Mouse (Mus musculus): ENCODE measurements around the gene Ece2.
A peak's percentile ranks its signal among the peaks of the same experiment; 100 is the strongest.
"Not testable (repeated sequence)": the region's sequence is repeated elsewhere in the genome, so short reads cannot be mapped to it uniquely, and the experiment has no call there.

The Ece2 gene

DNA sequence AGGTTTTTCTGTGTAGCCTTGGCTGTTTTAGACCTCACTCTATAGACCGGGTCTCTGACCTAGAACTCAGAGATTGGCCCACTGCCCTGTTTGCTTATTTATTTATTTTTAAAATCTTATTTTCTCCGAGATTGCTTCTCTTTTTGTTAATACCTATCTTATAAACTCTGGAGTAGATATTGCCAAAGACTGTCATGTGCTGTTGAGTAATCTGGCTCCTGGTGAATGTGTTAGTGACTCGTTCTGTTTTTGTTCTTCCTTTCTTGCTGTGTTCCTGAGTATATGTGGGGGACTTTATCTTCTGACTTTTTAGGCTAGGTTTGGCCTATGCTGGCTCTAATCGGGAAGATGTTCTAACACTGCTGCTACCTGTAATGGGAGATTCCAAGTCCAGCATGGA is 28.0 kb downstream of the Ece2 start:
- TF ChIP-seq GATA4 (IDR thresholded peaks at IDR 0.05; ENCODE audit: insufficient replicate concordance, low read length) = no peak

DNA sequence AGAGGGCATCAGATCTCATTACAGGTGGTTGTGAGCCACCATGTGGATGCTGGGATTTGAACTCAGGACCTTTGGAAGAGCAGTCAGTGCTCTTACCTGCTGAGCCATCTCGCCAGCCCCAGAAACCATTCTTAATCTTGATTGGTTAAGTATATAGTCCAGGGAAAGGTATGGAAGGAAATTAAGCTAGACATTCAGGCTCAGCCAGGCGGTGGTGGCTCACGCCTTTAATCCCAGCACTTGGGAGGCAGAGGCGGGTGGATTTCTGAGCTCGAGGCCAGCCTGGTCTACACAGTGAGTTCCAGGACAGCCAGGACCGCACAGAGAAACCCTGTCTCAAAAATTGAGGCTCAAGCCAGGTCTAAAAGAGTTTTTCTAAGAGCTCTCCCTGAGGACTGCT is 38.4 kb downstream of the Ece2 start, which contains the start of gene Eif4g1:
Gene Eif4g1, plus strand, starts transcription at position 301 of the 400 bp plus-strand sequence.
- TF ChIP-seq GATA4 (IDR thresholded peaks at IDR 0.05; ENCODE audit: insufficient replicate concordance, low read length) = not testable (repeated sequence)

DNA sequence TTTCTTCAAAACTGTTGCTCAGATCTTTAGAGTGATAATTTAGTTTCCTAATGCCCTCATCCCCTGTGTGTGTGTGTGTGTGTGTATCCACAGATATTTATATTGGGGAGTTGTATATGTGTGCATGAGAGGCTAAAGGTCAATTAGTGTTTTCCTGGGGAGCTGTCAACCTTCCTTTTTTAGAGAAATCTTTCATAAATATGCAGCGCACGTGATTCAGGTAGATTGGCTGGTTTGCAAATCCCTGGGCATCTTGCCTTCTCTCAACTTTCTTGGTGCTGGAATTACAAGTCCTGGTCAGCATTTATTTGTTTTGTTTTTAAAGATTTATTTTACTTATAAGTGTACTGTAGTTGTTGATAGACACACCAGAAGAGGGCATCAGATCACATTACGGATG is 40.7 kb downstream of the Ece2 start:
- no peak for TF ChIP-seq GATA4 (IDR thresholded peaks at IDR 0.05; ENCODE audit: insufficient replicate concordance, low read length)

DNA sequence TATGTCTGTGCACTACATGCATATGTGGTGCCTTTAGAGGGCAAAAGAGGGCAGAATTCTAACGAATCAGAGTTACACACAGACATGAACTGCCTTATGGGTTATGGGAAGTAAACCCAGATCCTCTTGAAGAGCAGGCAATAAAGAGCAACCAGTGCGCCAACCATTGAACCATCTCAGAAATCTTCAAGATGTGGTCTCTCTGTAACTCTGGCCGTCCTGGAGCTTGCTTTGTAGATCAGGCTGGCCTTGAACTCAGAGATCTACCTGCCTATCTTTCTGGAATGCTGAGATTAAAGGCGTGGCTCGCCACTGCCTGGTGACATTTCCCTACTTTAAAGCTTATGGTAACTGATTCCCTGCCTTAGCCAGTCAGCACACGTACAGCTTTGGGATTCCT is 42.3 kb downstream of the Ece2 start:
- TF ChIP-seq GATA4 (IDR thresholded peaks at IDR 0.05; ENCODE audit: insufficient replicate concordance, low read length) = no peak

DNA sequence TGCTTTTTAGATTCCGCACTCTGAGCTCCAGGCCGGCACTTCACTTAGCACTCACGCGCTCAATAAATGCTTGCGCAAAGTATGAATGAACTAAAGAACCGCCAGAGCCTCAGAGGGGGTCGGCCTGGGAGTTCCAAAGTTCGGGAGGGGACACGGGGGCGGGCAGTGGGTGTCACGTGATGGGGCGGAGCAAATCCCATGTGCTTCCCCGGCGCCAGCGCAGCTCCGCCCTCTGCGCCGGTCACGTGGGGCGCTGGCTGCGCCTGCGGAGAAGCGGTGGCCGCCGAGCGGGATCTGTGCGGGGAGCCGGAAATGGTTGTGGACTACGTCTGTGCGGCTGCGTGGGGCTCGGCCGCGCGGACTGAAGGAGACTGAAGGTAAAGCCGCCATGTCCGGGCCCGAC is 42.9 kb downstream of the Ece2 start:
- no peak for TF ChIP-seq GATA4 (IDR thresholded peaks at IDR 0.05; ENCODE audit: insufficient replicate concordance, low read length)

DNA sequence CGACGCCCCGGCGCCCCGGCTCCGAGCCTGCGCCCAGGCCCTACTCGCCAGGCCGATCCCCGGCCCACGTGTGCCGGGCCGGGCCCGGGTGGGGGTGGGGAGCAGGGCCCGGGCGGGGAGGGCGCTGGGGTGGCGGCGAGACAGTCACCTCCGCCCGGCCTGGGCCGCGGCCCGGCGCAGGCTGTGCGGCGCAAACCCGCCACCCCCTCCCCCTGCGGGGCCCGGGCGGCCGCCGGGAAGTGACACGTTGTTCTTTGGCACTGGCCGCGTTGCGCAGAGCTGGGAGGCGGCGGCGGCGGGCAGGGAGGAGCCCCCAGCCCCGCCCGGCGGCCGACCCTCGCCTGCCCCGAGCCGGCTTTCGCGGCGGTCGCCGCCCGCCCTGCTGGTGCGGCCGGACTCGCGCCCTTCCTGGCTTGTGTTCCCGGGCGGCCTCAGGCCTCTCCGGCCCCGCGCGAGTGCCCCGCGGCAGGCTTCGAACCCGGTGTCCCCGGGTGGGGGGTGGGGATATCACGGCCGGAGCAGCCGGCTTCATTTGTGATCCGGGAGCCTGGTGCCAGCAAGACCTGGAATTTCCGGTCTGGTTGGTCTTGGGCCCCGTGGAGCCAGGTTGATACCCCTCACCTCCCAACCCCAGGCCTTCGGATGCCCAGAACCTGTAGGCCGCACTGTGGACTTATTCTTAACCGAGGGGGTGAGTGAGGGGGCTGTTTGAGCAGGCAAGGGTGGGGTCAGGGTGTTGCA is 43.5 kb downstream of the Ece2 start:
- no peak for TF ChIP-seq GATA4 (IDR thresholded peaks at IDR 0.05; ENCODE audit: insufficient replicate concordance, low read length)

DNA sequence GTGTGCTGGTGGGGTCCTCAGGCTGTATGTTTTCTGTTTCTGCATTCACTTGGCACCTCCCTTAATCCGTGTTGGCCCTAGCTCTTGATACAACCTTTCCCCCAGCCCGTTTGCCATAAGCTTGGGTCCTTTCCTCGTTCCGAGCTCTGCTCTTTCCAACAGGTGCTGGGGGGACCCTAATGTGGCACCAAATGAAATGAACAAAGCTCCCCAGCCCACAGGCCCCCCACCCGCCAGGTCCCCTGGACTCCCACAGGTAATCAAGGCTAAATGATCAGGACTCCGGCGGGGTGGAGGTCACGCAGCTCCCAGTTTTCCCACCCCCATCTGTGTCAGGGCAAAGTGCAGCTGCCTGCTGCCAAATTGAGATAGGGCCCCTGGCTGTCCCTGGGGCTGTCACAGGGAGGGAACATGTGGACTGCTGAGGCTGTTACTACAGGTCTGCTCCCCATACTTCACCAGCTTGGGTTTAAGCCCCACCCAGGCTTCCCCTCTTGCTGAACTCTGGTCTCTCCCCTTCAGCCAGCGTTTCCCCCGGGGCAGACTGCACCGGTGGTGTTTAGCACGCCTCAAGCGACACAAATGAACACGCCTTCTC is 44.2 kb downstream of the Ece2 start:
- peak; percentile 31; the same call in 1 of the 2 replicates for TF ChIP-seq GATA4 (IDR thresholded peaks at IDR 0.05; ENCODE audit: insufficient replicate concordance, low read length)

DNA sequence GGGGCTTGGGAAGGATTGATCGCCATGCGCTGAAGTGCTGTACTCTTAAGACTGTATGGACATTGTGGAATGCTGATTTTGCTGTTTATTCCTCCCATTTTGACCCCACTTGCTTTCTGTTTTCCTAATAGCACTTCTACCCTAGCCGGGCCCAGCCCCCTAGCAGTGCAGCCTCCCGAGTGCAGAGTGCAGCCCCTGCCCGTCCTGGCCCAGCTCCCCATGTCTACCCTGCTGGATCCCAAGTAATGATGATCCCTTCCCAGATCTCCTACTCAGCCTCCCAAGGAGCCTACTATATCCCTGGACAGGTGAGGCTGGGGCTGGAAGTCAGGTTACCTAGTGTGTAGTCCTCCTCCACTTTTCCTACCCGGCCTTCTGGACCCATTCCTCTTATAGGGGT is 45.6 kb downstream of the Ece2 start:
- TF ChIP-seq GATA4 (IDR thresholded peaks at IDR 0.05; ENCODE audit: insufficient replicate concordance, low read length) = no peak

DNA sequence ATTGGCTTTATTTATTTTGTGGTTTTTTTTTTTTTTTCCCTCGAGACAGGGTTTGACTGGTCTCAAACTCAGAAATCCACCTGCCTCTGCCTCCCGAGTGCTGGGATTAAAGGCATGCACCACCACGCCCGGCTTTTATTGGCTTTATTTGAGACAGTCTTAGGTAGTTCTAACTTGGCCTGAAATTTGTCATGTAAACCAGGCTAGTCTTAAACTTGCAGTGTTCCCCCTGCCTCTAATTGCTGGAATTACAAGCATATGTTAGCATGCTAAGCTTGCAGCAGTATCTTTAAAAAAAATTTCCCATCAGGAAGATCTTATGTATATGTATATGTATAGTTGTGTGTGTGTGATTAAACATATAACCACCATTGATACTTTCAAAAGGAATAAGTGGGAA is 47.1 kb downstream of the Ece2 start:
- TF ChIP-seq GATA4 (IDR thresholded peaks at IDR 0.05; ENCODE audit: insufficient replicate concordance, low read length) = no peak

DNA sequence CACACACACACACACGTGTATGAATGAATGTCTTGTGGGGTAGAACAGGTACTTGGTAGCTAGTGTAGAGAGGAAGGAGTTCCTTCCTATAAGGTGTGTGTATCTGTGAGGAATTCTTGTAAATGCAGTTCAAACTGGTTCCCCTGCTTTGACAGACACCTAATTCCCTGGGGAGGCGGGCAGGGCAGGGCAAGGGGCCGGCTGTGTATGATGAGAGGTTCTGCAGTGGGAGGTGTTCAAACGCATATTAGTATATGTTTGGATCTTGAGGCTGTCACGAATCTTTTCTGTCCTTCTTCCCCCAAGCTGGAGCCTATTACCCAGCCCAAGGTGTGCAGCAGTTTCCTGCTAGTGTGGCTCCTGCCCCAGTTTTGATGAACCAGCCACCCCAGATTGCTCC is 47.8 kb downstream of the Ece2 start:
- TF ChIP-seq GATA4 (IDR thresholded peaks at IDR 0.05; ENCODE audit: insufficient replicate concordance, low read length) = no peak

DNA sequence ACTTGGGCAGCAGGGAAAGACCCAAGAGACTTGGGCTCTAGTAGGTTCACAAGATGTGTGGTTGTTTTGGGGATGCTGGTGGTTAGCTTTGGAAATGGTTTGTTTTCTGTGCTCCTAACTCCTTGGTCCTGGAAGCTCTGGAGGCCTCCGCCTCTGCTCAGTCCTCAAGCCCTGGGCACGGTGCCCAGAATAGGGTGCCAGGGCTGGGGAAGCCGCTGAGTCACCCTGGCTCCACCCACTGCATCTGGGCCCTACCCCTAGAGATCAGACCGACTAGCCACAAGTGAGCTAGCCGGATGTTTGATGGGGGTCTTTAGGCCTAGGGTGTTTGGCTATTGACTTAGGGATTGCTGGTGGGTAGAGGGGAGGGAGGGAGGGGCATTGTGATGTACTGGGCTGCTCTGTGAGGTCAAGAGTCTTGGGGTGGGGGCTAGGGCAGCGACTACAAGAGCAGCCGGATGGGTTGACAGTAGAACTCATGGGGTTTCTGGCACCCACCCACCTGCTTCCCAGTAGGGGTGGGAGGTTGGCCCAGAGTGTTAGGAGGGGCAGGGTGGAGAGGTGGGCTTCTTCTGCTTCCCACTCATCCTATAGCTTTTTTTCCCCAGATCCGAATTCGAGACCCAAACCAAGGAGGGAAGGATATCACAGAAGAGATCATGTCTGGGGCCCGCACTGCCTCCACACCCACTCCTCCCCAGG is 48.5 kb downstream of the Ece2 start:
- no peak for TF ChIP-seq GATA4 (IDR thresholded peaks at IDR 0.05; ENCODE audit: insufficient replicate concordance, low read length)

DNA sequence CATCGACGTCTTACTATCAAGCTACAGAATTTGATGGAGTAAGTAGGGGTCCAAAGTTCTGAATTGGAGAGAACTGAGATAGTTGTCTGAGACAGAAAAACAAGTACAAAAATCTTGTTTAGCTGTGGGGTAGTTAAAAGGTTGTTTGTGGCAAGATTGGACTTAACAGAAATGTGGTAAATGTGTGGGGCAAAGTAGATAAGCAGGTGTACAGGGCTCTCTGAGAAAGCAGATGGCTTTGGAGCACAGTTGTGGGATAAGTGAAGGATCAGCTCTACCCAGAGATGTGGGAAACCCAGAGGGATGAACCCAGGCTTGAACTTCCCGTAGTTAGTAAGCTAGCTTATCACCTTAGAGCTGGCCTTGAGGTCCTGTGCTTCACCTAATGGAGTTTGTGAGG is 61.1 kb downstream of the Ece2 start:
- TF ChIP-seq GATA4 (IDR thresholded peaks at IDR 0.05; ENCODE audit: insufficient replicate concordance, low read length) = no peak

DNA sequence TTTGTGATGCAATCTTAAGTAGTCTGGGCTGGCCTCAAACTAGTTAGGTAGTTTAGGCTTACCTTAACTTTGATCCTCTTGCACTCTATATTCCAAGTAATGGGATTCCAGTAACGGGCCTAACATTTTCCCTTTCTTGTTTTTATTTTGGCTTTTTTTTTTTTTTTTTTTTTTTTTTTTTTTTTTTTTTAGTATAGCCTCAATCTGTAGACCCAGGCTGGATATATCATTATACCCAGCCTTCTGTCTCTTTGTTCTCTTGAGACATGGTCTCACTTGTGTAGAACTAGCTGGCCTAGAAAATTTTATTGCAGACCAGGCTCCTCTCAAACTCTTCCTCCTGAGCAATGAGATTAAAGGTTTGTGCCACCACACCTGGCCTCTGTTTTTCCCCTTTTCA is 62.0 kb downstream of the Ece2 start:
- no peak for TF ChIP-seq GATA4 (IDR thresholded peaks at IDR 0.05; ENCODE audit: insufficient replicate concordance, low read length)

DNA sequence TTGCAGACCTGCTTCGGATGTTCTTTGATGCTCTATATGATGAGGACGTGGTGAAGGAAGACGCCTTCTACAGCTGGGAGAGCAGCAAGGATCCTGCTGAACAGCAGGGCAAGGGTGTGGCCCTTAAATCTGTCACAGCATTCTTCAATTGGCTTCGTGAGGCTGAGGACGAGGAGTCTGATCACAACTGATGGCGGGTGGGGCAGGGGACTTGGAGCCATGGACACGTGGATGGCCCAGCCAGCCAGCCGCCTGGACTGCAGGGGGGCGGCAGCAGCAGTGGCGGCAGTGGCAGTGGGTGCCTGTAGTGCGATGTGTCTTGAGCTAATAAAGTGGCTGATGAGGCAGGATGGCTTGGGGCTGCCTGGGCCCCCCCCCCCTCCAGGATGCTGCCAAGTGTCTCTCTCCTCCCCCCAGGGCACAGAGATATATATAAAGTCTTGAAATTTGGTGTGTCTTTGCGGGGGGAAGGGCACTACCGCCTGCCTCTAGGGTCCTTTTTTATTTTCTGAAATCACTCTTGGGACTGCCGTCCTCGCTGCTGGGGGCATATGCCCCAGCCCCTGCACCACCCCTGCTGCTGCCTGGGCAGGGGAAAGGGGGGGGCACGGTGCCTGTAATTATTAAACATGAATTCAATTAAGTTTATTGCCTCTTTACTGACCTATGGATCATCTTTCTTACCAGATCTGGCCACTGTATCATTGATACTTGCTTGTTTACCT is 62.8 kb downstream of the Ece2 start:
- TF ChIP-seq GATA4 (IDR thresholded peaks at IDR 0.05; ENCODE audit: insufficient replicate concordance, low read length) = no peak

DNA sequence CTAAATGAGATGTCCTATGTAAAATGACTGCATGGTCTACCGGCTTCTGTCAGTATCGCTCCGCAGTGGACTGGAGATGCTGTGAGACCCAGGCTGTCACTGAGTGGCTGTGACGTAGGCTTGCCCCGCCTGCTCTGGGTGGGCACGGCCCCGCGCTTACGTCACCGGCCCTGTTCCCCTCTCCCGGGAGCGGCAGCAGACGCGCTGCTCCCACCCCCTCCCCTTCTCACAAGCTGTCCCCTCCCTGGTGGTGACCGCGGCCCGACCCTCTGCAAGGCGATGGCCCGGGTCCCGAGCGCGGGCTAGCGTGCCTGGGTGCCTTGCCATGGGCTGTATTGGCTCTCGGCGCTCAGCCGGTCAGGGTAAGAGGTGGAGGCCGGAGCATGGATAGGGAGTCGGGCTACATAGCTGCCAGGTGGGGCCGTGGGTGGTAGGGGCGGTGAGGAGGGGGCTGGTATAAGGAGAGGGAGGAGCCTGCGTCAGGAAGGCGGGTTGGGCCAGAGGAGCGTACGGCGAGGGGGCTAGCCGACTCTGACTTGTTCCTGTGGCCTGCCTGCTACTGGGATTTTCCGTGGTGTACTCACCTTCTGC is 63.6 kb downstream of the Ece2 start, which contains the start of gene Fam131a:
Gene Fam131a, plus strand, starts transcription at position 131 of the 591 bp plus-strand sequence.
- no peak for TF ChIP-seq GATA4 (IDR thresholded peaks at IDR 0.05; ENCODE audit: insufficient replicate concordance, low read length)
